Mouse (Mus musculus): ENCODE data around the gene Arhgef10l. TPM values are rescaled to one million over a fixed set of nuclear protein-coding genes. Genes with fewer than 3 reads are reported as not detected.

Arhgef10l gene
- polyA plus RNA-seq, 1 experiment: 34.6 TPM

DNA sequence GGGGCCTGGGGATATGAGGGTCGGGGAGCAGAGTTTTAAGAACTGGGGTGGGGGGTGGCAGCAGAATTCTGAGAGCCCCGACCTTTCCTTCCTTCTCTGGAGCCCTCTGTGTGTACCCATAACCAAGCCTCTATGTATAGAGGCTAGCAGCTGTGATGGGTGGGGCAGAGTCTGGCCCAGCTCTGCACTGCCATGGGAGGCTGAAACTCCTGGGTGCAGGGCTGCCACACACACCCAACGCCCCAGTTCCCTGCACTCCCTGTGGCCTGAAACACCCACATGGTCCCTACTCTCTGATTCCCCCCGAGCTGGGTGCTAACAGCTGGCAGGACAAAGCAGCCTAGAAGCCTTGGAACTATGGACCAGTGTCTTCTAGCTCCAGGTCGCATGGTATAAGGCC is 107.6 kb downstream of the Arhgef10l start:
- Histone ChIP-seq H3K4me1 (ENCODE audit: control insufficient read depth, insufficient read depth, low read length) (no peaks in the 10 kb centered on the region), H3K4me3 (replicated peaks; ENCODE audit: extremely low read depth, low read depth, low read length) (no peak overlapping the region)
- DNase-seq: no peak
- TF ChIP-seq CTCF (IDR thresholded peaks at IDR 0.05; ENCODE audit: insufficient read depth, low read length) (no peak), POLR2A (IDR thresholded peaks at IDR 0.05; ENCODE audit: borderline replicate concordance, extremely low read depth, low read depth, low read length) (no peak)
- 73% methylated on average over 5 of the region's 5 CpGs for WGBS

- no peak for DNase-seq
- Histone ChIP-seq H3K4me1 (ENCODE audit: control insufficient read depth, insufficient read depth, low read length) (no peaks in the 10 kb centered on the region), H3K4me3 (replicated peaks; ENCODE audit: extremely low read depth, low read depth, low read length) (no peak overlapping the region)
- 85% methylated on average over 10 of the region's 10 CpGs for WGBS
- TF ChIP-seq CTCF (IDR thresholded peaks at IDR 0.05; ENCODE audit: insufficient read depth, low read length) (no peak), POLR2A (IDR thresholded peaks at IDR 0.05; ENCODE audit: borderline replicate concordance, extremely low read depth, low read depth, low read length) (no peak)
Observed at GRCm38 (mm10) chr4:140556561-140556960, 109.3 kb downstream of the Arhgef10l start.

GRCm38 (mm10) chr4:140555273-140555672 is 110.5 kb downstream of the Arhgef10l start:
- peak; percentile 65 for DNase-seq
- no peaks in the 10 kb centered on the region for H3K4me1 ChIP-seq (ENCODE audit: control insufficient read depth, insufficient read depth, low read length)
- 51% methylated on average over 7 of the region's 7 CpGs for WGBS
- TF ChIP-seq CTCF (IDR thresholded peaks at IDR 0.05; ENCODE audit: insufficient read depth, low read length): peak; percentile 75
- no peak for TF ChIP-seq POLR2A (IDR thresholded peaks at IDR 0.05; ENCODE audit: borderline replicate concordance, extremely low read depth, low read depth, low read length)
- H3K4me3 ChIP-seq (replicated peaks; ENCODE audit: extremely low read depth, low read depth, low read length): no peak overlapping the region

GRCm38 (mm10) chr4:140554552-140554951 is 111.3 kb downstream of the Arhgef10l start:
- Histone ChIP-seq H3K4me3 (replicated peaks; ENCODE audit: extremely low read depth, low read depth, low read length) (no peak overlapping the region), H3K4me1 (ENCODE audit: control insufficient read depth, insufficient read depth, low read length) (no peaks in the 10 kb centered on the region)
- no peak for DNase-seq
- 70% methylated on average over 4 of the region's 4 CpGs for WGBS
- TF ChIP-seq CTCF (IDR thresholded peaks at IDR 0.05; ENCODE audit: insufficient read depth, low read length) (no peak), POLR2A (IDR thresholded peaks at IDR 0.05; ENCODE audit: borderline replicate concordance, extremely low read depth, low read depth, low read length) (no peak)

DNA sequence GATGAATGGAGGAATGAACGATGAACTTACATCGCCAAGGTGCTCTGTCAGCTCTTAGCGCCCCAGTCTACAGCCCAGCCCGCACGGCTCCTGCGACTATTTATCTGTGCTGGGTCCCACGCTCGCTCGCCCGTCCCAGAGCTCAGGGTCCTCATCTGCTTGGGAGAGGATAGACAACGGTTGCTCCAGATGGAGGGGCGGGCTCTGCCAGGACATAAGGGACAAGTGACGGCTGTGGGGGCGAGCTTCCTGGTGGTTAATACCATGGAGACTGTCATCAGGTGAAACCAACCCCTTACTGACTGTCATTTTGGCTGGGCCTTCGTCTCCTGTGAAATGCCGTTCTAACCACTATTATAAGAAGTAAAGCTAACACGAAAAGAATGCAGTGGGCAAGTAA is 114.0 kb downstream of the Arhgef10l start:
- DNase-seq: no peak
- no peaks in the 10 kb centered on the region; the same call in 1 of the 2 replicates for H3K4me1 ChIP-seq (ENCODE audit: control insufficient read depth, insufficient read depth, low read length)
- H3K4me3 ChIP-seq (replicated peaks; ENCODE audit: extremely low read depth, low read depth, low read length): no peak overlapping the region
- WGBS: 92% methylated on average over 17 of the region's 17 CpGs
- TF ChIP-seq POLR2A (IDR thresholded peaks at IDR 0.05; ENCODE audit: borderline replicate concordance, extremely low read depth, low read depth, low read length) (no peak), CTCF (IDR thresholded peaks at IDR 0.05; ENCODE audit: insufficient read depth, low read length) (no peak)

DNA sequence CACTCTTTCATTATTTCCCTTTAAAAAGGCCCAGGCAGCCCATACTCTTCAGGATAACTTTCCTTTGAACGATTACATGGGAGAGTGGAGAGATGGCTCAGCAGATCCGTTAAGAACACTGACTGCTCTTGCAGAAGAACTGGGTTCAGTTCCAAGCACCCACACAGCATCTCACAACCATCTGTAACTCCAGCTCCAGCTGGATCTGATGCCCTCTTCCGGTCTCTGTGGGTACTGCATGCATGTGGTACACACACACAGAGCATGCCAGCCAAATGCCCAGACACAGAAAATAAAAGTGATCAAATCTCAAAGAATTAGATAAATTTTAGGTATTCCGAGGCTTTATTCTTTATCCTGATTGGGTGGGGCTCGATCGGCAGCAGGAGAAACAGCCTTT is 115.1 kb downstream of the Arhgef10l start:
- Histone ChIP-seq H3K4me1 (ENCODE audit: control insufficient read depth, insufficient read depth, low read length) (no peaks in the 10 kb centered on the region; the same call in 1 of the 2 replicates), H3K4me3 (replicated peaks; ENCODE audit: extremely low read depth, low read depth, low read length) (no peak overlapping the region)
- no peak for TF ChIP-seq POLR2A (IDR thresholded peaks at IDR 0.05; ENCODE audit: borderline replicate concordance, extremely low read depth, low read depth, low read length)
- no peak for TF ChIP-seq CTCF (IDR thresholded peaks at IDR 0.05; ENCODE audit: insufficient read depth, low read length)
- 87% methylated on average over 6 of the region's 6 CpGs for WGBS
- DNase-seq: no peak

GRCm38 (mm10) chr4:140549975-140550374 is 115.8 kb downstream of the Arhgef10l start:
- Histone ChIP-seq H3K4me3 (replicated peaks; ENCODE audit: extremely low read depth, low read depth, low read length) (no peak overlapping the region), H3K4me1 (ENCODE audit: control insufficient read depth, insufficient read depth, low read length) (no peaks in the 10 kb centered on the region; the same call in 1 of the 2 replicates)
- 60% methylated on average over 12 of the region's 12 CpGs for WGBS
- DNase-seq: peak; percentile 26
- TF ChIP-seq CTCF (IDR thresholded peaks at IDR 0.05; ENCODE audit: insufficient read depth, low read length) (no peak), POLR2A (IDR thresholded peaks at IDR 0.05; ENCODE audit: borderline replicate concordance, extremely low read depth, low read depth, low read length) (no peak)

DNA sequence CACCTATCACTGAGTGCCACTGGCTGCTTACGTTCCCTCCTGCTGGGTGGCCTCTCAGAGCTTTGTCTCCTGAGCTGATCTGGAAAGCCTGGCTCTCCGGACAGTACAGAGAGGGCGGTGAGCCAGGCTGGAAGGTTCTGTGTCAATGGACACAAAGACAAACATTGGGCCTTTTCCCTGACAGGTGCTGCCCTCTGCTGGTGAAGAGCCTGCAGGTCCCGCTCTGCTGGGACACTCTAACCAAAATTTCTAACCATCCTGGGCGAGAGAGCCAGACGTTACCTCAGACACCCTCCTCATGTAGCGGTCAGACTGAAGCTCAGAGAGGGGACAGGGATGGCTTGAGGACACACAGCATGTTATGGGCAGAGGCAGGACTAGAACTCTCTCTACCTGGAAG is 118.3 kb downstream of the Arhgef10l start:
- no peaks in the 10 kb centered on the region; the same call in 1 of the 2 replicates for H3K4me1 ChIP-seq (ENCODE audit: control insufficient read depth, insufficient read depth, low read length)
- H3K4me3 ChIP-seq (replicated peaks; ENCODE audit: extremely low read depth, low read depth, low read length): no peak overlapping the region
- peak; percentile 61 for DNase-seq
- TF ChIP-seq CTCF (IDR thresholded peaks at IDR 0.05; ENCODE audit: insufficient read depth, low read length) (peak; percentile 85), POLR2A (IDR thresholded peaks at IDR 0.05; ENCODE audit: borderline replicate concordance, extremely low read depth, low read depth, low read length) (no peak)
- 29% methylated on average over 7 of the region's 7 CpGs for WGBS

DNA sequence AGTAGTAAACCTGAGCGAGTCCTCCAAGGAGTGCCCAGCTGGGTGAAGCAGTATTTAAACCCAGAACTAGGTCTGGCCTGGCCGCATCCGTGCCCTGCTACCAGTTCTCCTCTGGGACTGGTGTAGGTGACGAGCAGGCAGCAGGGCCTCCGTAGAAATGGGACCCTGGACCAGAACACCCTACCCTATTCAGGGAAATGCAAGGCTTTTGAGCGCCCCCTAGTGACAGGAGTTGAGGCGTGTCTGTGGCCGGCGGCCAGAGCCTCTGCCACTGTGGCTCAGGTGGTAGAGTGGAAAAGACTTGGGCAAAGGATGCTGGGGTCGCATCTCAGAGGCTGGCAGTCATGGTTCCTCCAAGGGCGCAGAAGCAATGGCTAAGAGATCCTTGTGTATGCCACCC is 126.7 kb downstream of the Arhgef10l start:
- peak; percentile 38 for DNase-seq
- WGBS: 43% methylated on average over 11 of the region's 11 CpGs
- H3K4me1 ChIP-seq (ENCODE audit: control insufficient read depth, insufficient read depth, low read length): no peaks in the 10 kb centered on the region

GRCm38 (mm10) chr4:140537561-140538021 is 128.2 kb downstream of the Arhgef10l start:
- WGBS: 57% methylated on average over 5 of the region's 5 CpGs

More for the DNA sequence above, 126.7 kb downstream of the Arhgef10l start:
- no peak overlapping the region for H3K4me3 ChIP-seq (replicated peaks; ENCODE audit: extremely low read depth, low read depth, low read length)
- peak; percentile 62 for TF ChIP-seq CTCF (IDR thresholded peaks at IDR 0.05; ENCODE audit: insufficient read depth, low read length)
- TF ChIP-seq POLR2A (IDR thresholded peaks at IDR 0.05; ENCODE audit: borderline replicate concordance, extremely low read depth, low read depth, low read length): no peak

More at GRCm38 (mm10) chr4:140537561-140538021, 128.2 kb downstream of the Arhgef10l start:
- no peak for TF ChIP-seq POLR2A (IDR thresholded peaks at IDR 0.05; ENCODE audit: borderline replicate concordance, extremely low read depth, low read depth, low read length)
- TF ChIP-seq CTCF (IDR thresholded peaks at IDR 0.05; ENCODE audit: insufficient read depth, low read length): no peak
- Histone ChIP-seq H3K4me1 (ENCODE audit: control insufficient read depth, insufficient read depth, low read length) (no peaks in the 10 kb centered on the region), H3K4me3 (replicated peaks; ENCODE audit: extremely low read depth, low read depth, low read length) (no peak overlapping the region)
- DNase-seq: no peak

Measured in lung, adult 2 months (tissue).